Mouse (Mus musculus) forebrain, embryonic 16.5 days (tissue): Measurements from ENCODE around the gene Mrps17. TPM values are rescaled to one million over a fixed set of nuclear protein-coding genes. Genes with fewer than 3 reads are reported as not detected.
A peak's percentile ranks its signal among the peaks of the same experiment; 100 is the strongest.

Source experiments
- ATAC-seq: fragments of 200-750 bp; cut with Nextera tagmentation; 2 replicates; pipeline ENCODE4 v1.8.0; 2017; ENCODE audit warnings: mild to moderate bottlenecking, moderate library complexity
- H3K27ac ChIP-seq: fragments of 300-500 bp; sonication (generic); 2 replicates; pipeline ENCODE4 v1.5.1; 2014; ENCODE audit warnings: low read length, control low read depth
- H3K27me3 ChIP-seq: fragments of 300-500 bp; sonication (generic); replicated peaks from 2 replicates; pipeline ENCODE4 v1.6.1; 2014; ENCODE audit warnings: low read length; ENCODE audit not compliant: control insufficient read depth, insufficient read depth
- H3K36me3 ChIP-seq: fragments of 300-500 bp; sonication (generic); 2 replicates; pipeline ENCODE4 v1.6.1; 2014; ENCODE audit not compliant: control insufficient read depth, insufficient read depth
- H3K4me1 ChIP-seq: fragments of 300-500 bp; sonication (generic); replicated peaks from 2 replicates; pipeline ENCODE4 v1.6.1; 2014; ENCODE audit warnings: low read length; ENCODE audit not compliant: control insufficient read depth, insufficient read depth
- H3K4me2 ChIP-seq: fragments of 300-500 bp; sonication (generic); 2 replicates; pipeline ENCODE4 v1.6.1; 2014; ENCODE audit warnings: mild to moderate bottlenecking, low read length, control low read depth
- H3K4me3 ChIP-seq: fragments of 300-500 bp; sonication (generic); replicated peaks from 2 replicates; pipeline ENCODE4 v1.5.1; 2014; ENCODE audit warnings: mild to moderate bottlenecking, low read length, control low read depth
- H3K9ac ChIP-seq: fragments of 300-500 bp; sonication (generic); replicated peaks from 2 replicates; pipeline ENCODE4 v1.6.1; 2014; ENCODE audit warnings: low read depth, low read length, control low read depth
- H3K9me3 ChIP-seq: fragments of 300-500 bp; sonication (generic); 2 replicates; pipeline ENCODE4 v1.6.1; 2016; ENCODE audit warnings: low read length; ENCODE audit not compliant: control insufficient read depth
- WGBS: fragments of 180-500 bp; shearing (Covaris S2); extraction: QIAGEN DNeasy Blood & Tissue Kit; methylation state at CpG from one replicate; pipeline ENCODE4 v1.1.7; 2014; 5-methylcytosine and 5-hydroxymethylcytosine counted together
- polyA plus RNA-seq: library from polyadenylated mRNA; unstranded; fragments of >200 nt; fragmentation: Nextera tagmentation; extraction: Ambion mirVana; gene quantifications from 2 replicates; pipeline ENCODE4 v1.2.1, GENCODE M21; 2015

Gene Mrps17
- polyA plus RNA-seq, 1 experiment from 2014 or later = 190 TPM

DNA sequence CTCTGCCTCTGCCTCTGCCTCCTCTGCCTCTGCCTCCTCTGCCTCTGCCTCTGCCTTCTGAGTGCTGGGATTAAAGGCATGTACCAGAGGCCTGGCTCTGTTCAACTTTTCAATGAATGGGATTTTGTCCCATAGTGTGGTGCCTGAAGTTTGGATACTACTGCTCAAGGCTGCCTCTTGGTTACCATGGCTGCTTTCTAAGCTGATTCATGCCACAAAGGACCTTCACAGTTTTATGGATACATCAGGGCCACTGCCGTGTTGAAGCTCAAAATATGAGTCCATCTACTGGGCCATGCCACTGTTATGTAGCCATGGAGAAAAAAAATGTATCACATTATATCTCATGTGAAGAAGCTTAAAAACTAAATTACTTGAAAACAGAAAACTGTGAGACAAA, 13.6 kb upstream of the Mrps17 start:
- Histone ChIP-seq H3K4me2 (no peak overlapping the region), H3K9me3 (no peaks in the 10 kb centered on the region), H3K4me1 (no peaks in the 10 kb centered on the region), H3K27ac (no peak overlapping the region), H3K36me3 (no peaks in the 10 kb centered on the region), H3K9ac (no peak overlapping the region), H3K27me3 (peaks cover 9% of the 10 kb centered on the region), H3K4me3 (no peak overlapping the region)
- no peak for ATAC-seq
- WGBS = 83% methylated on average over 1 of the region's 1 CpGs

GRCm38 (mm10) chr5:129703368-129703767, 11.9 kb upstream of the Mrps17 start:
- H3K27ac ChIP-seq = no peak overlapping the region
- no peaks in the 10 kb centered on the region for H3K9me3 ChIP-seq
- H3K36me3 ChIP-seq = no peaks in the 10 kb centered on the region
- no peak overlapping the region for H3K4me3 ChIP-seq
- no peak for ATAC-seq
- H3K4me1 ChIP-seq = no peaks in the 10 kb centered on the region
- no peak overlapping the region for H3K4me2 ChIP-seq
- peaks cover 7% of the 10 kb centered on the region; the same call in 1 of the 2 replicates for H3K27me3 ChIP-seq
- H3K9ac ChIP-seq = no peak overlapping the region

DNA sequence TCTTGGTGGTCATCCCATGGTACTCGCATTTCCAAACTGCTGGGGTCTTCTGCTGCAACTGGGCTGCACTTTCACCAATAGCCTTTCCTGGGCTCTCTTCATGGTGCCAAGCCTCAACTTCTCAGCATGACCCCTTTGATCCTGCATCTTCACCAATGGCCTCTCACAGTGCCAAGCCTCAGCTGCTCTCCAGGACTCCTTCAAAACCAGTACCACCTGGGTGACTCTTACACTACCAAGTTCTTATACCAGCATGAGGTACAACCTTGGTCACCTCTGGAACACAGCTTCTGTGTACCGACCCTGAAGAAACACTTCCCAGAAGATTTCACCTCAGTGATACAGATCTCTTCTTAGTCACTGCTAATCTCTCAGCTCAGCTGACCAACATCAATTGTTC, 6.9 kb upstream of the Mrps17 start, which contains the start of gene Sept14:
TSS of gene Sept14 (minus strand) at position 101 of the 400 bp plus-strand sequence.
- Histone ChIP-seq H3K36me3 (no peaks in the 10 kb centered on the region), H3K4me3 (no peak within 1 kb of the TSS), H3K4me1 (no peaks in the 10 kb centered on the region), H3K27ac (no peak within 1 kb of the TSS), H3K9me3 (no peaks in the 10 kb centered on the region), H3K9ac (no peak within 1 kb of the TSS), H3K4me2 (no peak within 1 kb of the TSS), H3K27me3 (peaks cover 2% of the 10 kb centered on the region; the same call in 1 of the 2 replicates)
- ATAC-seq = no peak
- WGBS = 68% methylated on average over 2 of the region's 2 CpGs

DNA sequence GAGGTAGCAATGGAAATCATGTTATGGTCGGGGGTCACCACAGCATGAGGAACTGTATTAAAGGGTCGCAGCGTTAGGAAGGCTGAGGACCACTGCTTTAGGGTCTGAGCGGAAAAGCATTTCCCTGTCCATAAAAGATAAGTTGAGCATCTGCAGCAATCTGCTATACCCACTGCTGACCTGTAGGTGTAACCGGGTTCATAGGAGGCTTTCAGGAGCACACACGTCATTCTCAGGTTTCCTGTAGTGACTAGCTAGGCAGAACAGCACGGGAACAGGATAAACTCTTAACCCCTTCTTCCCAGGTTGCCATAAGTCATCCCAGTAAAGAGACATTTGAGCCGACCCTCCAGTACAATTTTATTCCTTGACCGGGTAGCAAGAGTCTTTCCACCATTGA, 1.7 kb downstream of the Mrps17 start:
- Histone ChIP-seq H3K4me2 (no peak overlapping the region), H3K27ac (no peak overlapping the region), H3K27me3 (no peaks in the 10 kb centered on the region), H3K4me3 (no peak overlapping the region), H3K36me3 (peaks cover 10% of the 10 kb centered on the region), H3K4me1 (peaks cover 5% of the 10 kb centered on the region), H3K9me3 (no peaks in the 10 kb centered on the region), H3K9ac (no peak overlapping the region)
- 85% methylated on average over 9 of the region's 9 CpGs for WGBS
- ATAC-seq = no peak

DNA sequence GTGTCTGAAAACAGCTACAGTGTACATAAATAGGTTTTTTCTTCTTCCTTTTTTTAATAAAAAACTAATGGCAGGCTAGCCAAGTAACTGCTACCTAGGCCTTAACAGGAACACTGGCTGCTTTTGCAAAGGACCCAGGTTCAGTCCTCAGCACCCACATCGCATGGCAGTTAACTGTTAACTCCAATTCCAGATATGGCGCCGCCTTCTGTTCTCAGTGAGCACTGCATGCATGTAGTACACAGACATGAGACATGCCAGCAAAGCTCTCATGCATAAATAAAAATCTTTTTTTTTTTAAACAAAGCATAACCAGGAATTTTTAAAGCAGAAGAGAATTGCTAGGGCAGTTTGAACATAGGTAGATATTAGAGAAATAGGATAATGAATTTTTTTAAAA, 4.9 kb downstream of the Mrps17 start:
- Histone ChIP-seq H3K9me3 (no peaks in the 10 kb centered on the region), H3K4me1 (peaks cover 8% of the 10 kb centered on the region), H3K4me3 (no peak overlapping the region), H3K27ac (no peak overlapping the region), H3K4me2 (no peak overlapping the region), H3K9ac (no peak overlapping the region), H3K36me3 (peaks cover 10% of the 10 kb centered on the region), H3K27me3 (no peaks in the 10 kb centered on the region)
- no peak for ATAC-seq
- 87% methylated on average over 3 of the region's 3 CpGs for WGBS

GRCm38 (mm10) chr5:129724268-129724667, 9.0 kb downstream of the Mrps17 start:
- Histone ChIP-seq H3K27me3 (no peaks in the 10 kb centered on the region), H3K9me3 (no peaks in the 10 kb centered on the region), H3K4me1 (peaks cover 10% of the 10 kb centered on the region; the same call in 1 of the 2 replicates), H3K4me2 (peak overlapping the region; percentile 41), H3K4me3 (peak overlapping the region; percentile 76), H3K9ac (peak overlapping the region; percentile 95; the same call in 1 of the 2 replicates), H3K36me3 (peaks cover 3% of the 10 kb centered on the region; the same call in 1 of the 2 replicates), H3K27ac (no peak overlapping the region)
- no peak for ATAC-seq
- 48% methylated on average over 4 of the region's 4 CpGs for WGBS

DNA sequence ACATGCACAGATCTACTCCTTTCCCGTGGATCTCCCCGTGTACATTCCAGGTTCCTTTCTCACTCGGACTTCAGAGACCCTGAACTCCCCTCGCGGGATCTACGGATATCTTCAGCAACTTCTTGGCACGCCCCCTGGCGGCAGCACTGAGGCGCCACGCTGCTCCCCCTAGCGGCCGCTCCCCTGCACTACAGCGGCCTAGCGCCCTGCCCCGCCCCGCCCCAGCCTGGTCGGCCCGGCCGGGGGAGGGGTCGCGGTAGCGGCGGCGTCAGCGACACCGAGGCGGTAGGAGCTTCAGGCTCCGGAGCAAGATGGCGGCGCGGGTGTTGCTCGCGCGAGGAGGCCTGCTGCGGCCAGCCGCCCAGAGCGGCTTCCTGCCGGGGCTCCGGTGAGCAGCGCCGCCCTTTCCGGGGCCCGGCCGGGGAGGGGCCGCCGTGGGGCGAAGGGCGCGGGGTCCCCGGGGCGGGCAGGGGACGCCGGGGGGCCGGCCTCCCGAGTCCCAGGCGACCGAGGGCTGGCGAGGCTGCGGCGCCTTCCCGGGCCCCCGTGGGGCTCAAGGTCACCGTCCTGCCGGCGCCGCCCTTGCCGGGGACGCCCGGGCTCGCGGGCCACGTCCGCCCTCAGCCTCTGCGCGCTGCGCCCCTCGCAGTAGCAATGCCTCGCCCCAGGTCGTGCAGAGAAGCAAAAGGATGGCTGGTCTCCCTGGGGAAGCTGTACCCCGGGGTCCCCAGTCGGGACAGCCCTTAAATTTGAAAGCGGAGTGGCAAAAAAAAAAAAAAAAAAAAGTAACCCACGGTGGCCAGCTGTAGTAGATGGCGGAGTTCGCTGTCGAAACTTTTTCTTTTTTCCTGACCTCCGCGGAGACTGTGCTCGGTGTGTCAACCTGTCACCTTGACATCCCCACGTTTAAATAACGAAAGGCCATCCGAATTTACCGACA, 9.8 kb downstream of the Mrps17 start, which contains the start of gene Nipsnap2:
TSS of gene Nipsnap2 (plus strand) at position 230 of the 940 bp plus-strand sequence.
- Histone ChIP-seq H3K9ac (peak within 1 kb of the TSS; percentile 95), H3K4me1 (peaks cover 10% of the 10 kb centered on the region; the same call in 1 of the 2 replicates), H3K9me3 (no peaks in the 10 kb centered on the region), H3K36me3 (no peaks in the 10 kb centered on the region), H3K4me3 (peak within 1 kb of the TSS; percentile 76), H3K27me3 (no peaks in the 10 kb centered on the region), H3K4me2 (peak within 1 kb of the TSS; percentile 60), H3K27ac (peak within 1 kb of the TSS; percentile 92)
- under 1% methylated on average over 88 of the region's 93 CpGs for WGBS
- ATAC-seq = peak; percentile 96

DNA sequence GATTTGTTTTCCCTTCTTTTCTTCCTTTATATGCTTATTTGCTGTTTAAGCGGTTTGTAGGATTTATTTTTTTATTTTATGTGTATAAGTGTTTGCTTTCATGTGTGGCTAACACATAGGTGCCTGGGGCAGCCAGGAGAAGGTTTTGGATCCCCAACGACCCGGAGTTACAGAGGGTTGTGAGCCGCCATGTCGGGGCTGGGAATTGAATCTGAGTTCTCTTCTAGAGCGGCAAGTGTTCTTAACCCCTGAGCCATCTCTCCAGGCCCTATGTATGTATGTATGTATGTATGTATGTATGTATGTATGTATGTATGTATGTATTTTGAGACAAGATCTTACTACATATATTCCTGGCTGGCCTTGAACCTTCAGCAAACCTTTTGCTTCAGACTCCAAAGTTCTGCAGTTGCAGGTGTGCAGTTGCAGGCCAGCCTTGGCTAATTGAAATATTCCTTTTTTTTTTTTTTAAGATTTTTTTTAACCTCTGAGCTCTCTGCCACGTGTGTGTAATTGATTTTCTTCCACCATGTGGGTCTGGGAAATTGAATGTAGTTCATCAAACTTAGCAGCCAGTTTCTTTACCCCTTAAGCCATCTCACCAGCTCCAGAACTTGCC, 10.6 kb downstream of the Mrps17 start:
- peak overlapping the region; percentile 76 for H3K4me3 ChIP-seq
- H3K4me2 ChIP-seq = peak overlapping the region; percentile 60
- no peak for ATAC-seq
- no peaks in the 10 kb centered on the region for H3K36me3 ChIP-seq
- H3K9ac ChIP-seq = peak overlapping the region; percentile 95
- no peaks in the 10 kb centered on the region for H3K27me3 ChIP-seq
- no peaks in the 10 kb centered on the region for H3K9me3 ChIP-seq
- H3K27ac ChIP-seq = no peak overlapping the region
- peaks cover 12% of the 10 kb centered on the region; the same call in 1 of the 2 replicates for H3K4me1 ChIP-seq
- WGBS = 12% methylated on average over 7 of the region's 7 CpGs

GRCm38 (mm10) chr5:129726784-129727183, 11.5 kb downstream of the Mrps17 start:
- Histone ChIP-seq H3K4me2 (no peak overlapping the region), H3K27ac (no peak overlapping the region)
- WGBS = 86% methylated on average over 3 of the region's 3 CpGs

More at GRCm38 (mm10) chr5:129726784-129727183, 11.5 kb downstream of the Mrps17 start:
- peaks cover 12% of the 10 kb centered on the region; the same call in 1 of the 2 replicates for H3K4me1 ChIP-seq
- no peak for ATAC-seq
- H3K9me3 ChIP-seq = no peaks in the 10 kb centered on the region
- no peak overlapping the region for H3K4me3 ChIP-seq
- no peaks in the 10 kb centered on the region for H3K36me3 ChIP-seq
- H3K9ac ChIP-seq = no peak overlapping the region
- H3K27me3 ChIP-seq = no peaks in the 10 kb centered on the region
